Mouse (Mus musculus): ENCODE results near the gene Ctc1.
"Not testable (repeated sequence)": the region's sequence is repeated elsewhere in the genome, so short reads cannot be mapped to it uniquely, and the experiment has no call there.

Ctc1 gene

DNA sequence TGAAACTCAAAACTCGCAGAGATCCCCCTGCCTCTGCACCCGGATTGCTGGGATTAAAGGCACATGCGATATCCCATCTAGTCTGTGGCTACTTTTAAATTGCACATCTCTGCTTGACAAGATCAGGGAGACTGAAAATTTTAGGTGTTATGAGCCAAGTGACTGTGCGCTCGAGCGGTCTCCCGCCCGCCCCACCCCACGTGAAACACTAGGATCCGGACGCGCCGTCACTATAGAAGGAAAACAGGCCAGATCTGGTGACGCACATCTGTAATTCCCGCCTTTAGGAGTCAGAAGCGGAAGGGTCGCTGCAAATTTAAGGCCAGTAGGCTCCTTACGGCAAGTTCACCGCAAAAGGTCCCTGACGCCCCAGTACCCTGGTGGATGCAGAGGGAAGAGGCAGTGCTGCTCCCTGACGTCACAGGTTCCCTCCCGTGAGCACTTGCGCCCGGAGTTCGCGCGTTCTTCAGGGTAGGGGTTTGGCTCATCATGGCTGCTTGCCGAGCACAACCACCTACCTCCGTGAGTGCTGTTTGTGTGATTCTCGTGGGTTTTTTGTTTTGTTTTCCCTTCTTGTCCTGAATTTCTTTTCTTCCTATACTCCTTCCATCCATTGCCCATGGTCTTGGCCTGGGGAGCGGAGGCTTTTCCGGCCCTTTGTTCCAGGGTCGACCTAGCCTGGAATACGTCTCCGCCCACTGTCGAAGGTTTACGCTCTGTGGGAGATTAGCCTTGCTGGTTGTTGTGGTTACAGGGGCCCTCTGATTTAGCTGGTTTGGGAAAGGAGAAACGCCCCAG is at the start of gene Ctc1:
TSS of gene Ctc1 (plus strand) at position 268 of the 798 bp plus-strand sequence.
- DNase-seq = peak; percentile 90

DNA sequence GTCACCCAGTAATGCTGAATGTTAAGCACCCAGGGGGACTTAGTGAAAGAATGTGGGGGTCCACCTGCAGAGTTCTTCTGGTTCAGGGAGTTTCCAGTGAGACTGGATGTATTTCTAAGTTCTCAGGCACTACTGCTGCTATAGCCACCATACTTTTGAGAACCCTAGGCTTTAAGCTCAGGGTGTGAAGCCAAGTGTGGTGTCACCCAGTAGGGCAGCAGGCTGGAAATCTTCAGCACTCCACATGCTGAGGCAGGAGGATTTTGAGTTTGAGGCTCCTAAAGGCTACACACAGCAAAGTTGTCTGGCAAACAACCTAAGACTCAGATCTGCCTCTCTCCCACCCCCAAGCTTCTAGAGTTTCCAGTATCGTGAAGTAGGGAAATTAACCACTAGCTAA is 49.2 kb upstream of the Ctc1 start:
- no peak for DNase-seq

DNA sequence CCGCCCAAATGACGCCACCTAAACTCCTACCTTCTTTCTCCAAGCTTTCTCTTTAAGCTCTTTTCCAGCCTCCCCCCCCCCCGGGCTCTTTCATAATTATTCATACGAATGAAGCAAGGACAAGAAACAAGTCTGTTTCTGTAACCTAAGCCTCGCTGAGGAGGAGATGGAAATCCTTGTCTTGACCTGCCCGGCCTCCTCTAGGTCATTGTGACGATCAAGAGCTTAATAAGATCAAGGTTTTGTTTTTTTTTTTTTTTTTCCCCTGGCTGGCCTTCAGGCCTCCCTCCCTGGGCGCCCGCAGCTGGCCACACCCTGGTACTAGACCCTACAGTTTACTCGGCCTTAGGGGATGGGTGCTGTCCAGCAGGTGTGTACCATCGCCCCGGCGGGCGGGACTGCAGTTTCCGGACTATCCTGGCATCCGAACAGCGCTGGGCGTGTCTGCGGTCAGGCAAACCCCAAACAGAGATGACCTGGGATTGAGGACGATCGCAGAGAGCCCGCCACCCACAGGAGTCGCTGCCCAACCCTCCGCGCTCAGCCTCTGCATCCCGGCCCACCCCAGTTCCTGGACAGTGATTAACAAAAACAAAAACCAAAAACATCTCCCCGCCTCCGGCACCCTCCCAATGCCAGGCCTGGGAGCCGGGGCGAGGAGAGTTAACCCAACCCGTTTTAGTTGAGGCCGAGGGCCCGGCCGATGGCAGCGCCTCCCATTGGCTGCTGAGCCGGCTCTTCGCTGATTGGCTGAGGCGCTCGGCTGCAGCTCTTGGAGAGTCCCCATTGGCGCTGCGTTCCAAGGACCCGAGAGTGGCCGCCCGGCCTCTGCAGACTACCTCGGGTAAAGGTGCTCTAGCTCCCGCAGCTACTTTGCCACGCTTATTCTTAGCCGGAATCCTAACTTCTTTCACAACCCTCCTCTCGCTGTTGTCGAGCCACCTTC is 48.1 kb upstream of the Ctc1 start, which contains the start of gene Slc25a35:
TSS of gene Slc25a35 (plus strand) at position 795 of the 946 bp plus-strand sequence.
- DNase-seq = peak; percentile 91

- DNase-seq = no peak
Observed at GRCm38 (mm10) chr11:68968752-68969151, 47.0 kb upstream of the Ctc1 start.

DNA sequence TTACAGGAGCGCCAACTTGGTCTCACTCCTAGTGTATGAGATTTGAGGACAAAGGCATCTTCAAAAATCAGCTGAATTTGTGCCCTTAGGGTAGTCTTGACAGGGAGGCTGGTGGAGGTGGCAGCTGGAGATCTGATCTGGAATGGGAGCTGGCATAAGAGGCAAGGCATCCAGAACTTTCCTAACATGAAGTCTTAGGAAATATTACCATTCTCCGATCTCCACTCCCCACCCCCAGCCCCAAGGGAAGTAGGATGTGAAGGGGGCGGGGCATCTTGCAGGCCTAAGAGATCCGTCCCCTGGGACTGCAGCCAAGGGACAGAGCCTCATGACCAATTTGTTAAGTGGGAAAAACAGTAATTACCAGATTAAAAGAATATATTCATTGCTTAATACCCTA is 45.5 kb upstream of the Ctc1 start:
- DNase-seq = peak; percentile 62

GRCm38 (mm10) chr11:68973250-68974058 is 42.3 kb upstream of the Ctc1 start:
- DNase-seq = peak; percentile 89

GRCm38 (mm10) chr11:68974059-68974450 is 41.7 kb upstream of the Ctc1 start:
- no peak for DNase-seq

GRCm38 (mm10) chr11:68975085-68975484 is 40.6 kb upstream of the Ctc1 start, which contains the start of gene Rangrf:
TSS of gene Rangrf (minus strand) at chr11:68975185.
- DNase-seq = no peak

DNA sequence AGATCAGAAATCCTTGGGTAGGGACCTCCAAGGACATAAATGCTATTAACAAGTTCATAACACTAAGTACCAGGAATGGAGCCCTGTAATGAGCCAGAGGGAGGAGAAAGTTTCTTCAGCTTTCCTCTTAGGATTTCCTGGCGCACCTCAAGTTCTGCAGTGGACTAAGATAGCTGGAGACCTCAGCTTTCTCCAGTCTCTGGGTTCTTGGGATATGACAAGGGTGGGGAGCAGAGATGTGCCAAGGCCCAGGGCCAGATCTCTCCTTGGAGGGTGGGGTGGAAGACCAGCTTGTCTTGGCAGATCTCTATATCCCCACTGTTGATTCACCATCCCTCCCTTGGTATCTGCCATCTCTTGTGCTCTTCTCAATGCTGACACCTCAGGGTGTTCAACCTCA is 40.1 kb upstream of the Ctc1 start:
- DNase-seq = no peak

GRCm38 (mm10) chr11:68979320-68979733 is 36.4 kb upstream of the Ctc1 start:
- DNase-seq = no peak

- no peak for DNase-seq
Observed at GRCm38 (mm10) chr11:68980919-68981318, 34.8 kb upstream of the Ctc1 start.

DNA sequence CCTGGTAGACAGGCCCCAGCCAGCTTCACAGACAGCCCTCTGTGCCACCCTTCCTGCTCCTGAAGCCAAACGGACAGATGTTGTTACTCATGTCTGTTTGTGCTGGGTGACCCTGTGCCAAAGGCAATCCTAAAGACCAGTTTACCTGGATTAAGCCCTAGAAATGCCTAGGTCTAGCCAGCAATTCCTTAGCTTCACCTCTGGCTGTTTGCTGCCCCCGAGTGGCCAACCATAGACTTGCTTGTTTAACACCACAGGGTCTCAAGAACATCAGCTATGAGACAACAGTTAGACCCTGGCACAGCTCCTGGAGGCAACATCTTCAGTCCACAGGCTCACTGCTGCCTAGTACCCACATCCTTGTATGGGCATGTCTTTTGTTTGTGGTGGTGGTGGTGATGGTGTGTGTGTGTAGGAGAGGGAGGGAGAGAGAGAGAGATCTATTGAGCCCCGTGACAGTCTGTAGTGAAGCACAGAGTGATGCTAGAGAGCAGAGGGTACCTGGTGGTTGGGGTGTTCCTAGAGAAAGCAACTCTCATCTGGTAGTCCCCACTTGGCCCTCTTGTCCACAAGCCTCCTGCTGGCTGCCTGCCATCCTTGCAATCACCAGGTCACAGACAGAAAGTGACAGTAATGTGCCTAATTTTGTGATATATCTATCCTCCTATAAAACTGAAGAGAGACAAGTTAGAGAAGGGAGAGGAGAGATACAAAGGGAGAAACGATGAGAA is 32.9 kb upstream of the Ctc1 start:
- peak; percentile 86 for DNase-seq

DNA sequence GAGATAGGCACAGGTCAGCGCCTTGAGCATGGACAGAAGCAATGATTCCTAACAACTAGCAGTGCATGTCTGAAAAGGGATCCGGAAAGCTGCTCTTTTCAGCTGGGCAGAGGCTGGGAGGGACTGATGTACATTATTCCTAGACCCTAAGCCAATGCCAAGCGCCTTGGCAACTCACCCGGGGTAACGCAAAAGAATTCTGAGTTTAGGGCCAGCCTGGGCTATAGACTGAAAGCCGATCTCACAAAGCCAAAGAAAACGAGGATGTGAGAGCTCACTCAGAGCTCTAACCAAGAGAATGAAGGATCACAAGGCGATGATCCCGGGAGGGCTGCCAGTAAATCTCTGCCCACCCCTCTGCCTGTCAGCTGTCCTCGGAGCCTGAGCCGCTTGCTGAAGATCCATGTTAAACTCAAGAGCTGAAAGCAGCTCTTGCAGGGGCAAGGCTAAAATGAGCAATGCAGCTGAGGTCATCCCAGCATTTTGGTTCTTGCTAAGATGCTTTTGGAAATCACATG is 28.3 kb upstream of the Ctc1 start:
- DNase-seq = no peak

DNA sequence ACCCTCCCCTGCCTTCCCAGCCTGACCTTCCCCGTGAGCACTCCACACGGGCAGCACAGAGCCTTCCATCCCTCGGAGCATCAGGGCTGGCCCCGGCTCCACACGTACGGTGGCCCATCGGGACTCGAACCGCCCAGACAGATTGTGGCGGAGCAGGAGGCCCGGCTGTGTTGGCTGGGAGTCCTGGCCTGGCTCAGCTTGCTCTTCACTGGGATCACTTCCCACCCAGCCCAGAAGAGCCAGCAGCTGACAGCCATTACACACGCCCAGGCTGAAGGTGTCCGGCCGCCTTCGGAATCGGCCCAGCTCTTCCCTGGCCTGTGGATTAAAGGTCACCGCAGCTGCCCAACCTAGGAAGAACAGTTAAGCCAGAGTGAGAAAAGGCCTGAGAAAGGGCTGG is 27.4 kb upstream of the Ctc1 start:
- DNase-seq = no peak

GRCm38 (mm10) chr11:68993122-68993521 is 22.6 kb upstream of the Ctc1 start:
- no peak for DNase-seq

DNA sequence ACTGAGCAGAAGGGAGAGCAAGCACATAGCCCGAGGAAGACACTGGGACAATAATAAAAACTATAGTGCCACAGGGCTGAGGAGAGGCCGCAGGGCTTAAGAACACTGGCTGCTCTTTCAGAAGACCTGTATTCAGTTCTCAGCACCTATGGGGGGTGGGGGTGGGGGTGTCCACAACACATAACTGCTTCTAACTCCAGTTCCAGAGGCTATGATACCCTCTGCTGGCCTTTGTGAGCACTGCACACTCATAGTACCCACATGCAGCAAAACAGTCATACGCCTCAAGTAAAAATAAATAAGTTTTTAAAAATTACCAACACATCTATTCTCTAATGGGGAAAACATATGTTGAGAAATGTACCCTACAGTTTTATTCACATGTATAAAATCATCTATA is 21.3 kb upstream of the Ctc1 start:
- no peak for DNase-seq

DNA sequence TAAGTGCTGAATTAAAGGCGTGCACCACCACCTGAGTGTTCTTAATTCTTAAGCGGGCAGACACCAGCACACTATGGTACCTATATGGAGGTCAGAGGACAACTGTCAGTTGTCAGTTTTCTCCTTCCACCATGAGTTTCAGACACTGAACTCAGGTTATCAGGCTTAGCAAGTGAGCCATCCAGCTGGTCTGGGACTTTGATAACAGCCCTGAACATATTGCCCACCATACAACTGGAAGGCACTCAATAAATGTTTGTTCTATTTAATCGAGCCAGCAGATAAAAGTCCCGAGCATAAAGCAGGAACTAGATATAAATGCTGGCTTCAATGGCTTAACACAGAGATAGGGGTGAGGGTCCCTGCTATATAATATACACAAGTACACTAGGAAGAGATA is 18.6 kb upstream of the Ctc1 start:
- DNase-seq = no peak

DNA sequence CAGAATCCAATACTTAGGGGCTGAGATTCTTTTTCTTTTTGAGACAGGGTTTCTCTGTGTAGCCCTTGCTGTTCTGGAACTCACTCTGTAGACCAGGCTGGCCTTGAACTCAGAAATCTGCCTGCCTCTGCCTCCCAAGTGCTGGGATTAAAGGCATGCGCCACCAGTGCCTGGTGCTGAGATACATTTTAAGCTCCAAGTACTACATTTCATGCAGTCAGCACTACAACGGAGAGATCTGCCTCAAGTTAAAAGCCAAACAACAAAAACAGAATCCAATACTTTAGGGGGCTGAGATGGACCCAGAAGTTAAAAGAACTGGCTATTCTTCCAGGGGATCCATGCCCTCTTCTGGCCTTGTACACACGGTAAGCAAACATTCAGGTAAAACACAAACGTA is 12.9 kb upstream of the Ctc1 start:
- DNase-seq = not testable (repeated sequence)

DNA sequence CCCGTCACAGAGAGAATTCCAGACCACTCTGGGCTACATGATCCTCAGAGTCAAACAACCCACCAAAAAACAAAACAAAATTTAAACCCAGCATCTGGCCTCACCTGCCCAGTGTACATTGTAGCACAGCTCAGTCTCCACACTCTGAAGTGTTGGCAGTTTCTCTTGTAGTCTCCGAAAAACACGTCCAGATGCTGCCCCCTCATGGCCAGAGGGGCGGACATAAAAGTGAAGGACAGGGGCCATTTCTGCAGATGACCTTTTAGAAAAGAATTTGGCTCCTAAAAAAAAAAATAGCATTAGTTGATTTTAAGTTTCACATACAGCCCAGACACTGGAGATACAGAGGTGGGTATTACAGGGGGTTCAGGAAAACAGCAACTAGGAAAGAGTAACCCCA is 12.1 kb upstream of the Ctc1 start:
- DNase-seq = peak; percentile 24

DNA sequence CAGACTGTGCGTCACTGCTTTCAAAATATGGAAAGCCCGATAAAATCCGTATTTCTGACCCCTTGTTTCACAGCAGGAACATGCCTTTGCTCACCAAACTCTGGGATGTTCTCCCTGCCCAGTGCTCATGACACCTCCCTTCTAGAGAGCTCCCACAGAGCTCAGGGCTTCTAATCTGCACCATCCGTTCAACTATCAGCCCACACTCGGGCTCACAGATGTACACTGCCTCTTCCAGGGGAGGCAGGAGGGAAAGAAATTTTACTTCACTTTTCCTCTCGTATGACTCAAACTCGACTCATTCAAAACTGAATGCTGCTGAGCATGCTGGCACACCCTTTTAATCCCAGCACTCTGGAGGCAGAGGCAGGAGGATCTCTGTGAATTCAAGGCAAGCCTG is 10.5 kb upstream of the Ctc1 start:
- DNase-seq = no peak

DNA sequence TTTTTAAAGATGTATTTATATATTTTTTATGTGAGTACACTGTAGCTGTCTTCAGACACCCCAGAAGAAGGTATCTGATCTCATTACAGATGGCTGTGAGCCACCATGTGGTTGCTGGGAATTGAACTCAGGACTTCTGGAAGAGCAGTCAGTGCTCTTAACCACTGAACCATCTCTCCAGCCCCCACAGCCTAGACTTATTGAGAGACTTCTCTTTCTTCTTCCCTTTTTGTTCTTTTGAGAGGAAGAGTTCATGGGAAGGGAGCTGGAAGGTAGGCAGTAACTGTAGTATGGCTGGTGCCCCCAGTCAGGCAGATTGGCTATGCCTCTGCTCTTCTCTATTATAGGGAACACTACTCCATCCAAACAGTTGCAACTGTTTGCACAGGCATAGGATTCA is 9.1 kb upstream of the Ctc1 start:
- not testable (repeated sequence) for DNase-seq
